Mouse (Mus musculus): ENCODE results near the gene Kif5c.

The Kif5c gene

GRCm38 (mm10) chr2:49621234-49621633 is 2.1 kb downstream of the Kif5c start:
- DNase-seq (ENCODE audit: low spot score) = no peak

GRCm38 (mm10) chr2:49625581-49625980 is 6.5 kb downstream of the Kif5c start:
- no peak for DNase-seq (ENCODE audit: low spot score)

GRCm38 (mm10) chr2:49627611-49628010 is 8.5 kb downstream of the Kif5c start:
- no peak for DNase-seq (ENCODE audit: low spot score)

- no peak for DNase-seq (ENCODE audit: low spot score)
Measured at GRCm38 (mm10) chr2:49628094-49628705, 9.1 kb downstream of the Kif5c start.

- no peak for DNase-seq (ENCODE audit: low spot score)
Measured at GRCm38 (mm10) chr2:49629181-49629580, 10.1 kb downstream of the Kif5c start.

DNA sequence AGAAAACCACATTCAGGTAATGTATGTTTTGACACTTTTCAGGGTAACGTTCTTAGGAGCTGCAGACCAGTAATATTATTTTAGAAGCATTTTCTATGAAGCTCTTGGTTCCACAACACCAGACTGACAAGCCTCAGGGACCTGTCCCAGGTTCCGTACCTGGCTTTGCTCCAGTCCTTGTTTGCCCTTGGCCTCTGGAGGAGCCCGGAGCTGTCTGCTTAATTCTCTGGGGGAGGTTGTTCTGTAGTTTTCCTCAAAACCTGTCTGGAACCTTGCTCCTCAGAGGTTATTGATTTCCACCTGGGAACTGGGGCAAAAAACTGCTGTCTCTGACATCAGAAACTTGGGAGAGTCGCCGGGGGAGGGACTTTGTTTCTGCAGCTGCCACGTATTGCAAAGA is 11.5 kb downstream of the Kif5c start:
- no peak for DNase-seq (ENCODE audit: low spot score)

GRCm38 (mm10) chr2:49633231-49633630 is 14.1 kb downstream of the Kif5c start:
- no peak for DNase-seq (ENCODE audit: low spot score)

DNA sequence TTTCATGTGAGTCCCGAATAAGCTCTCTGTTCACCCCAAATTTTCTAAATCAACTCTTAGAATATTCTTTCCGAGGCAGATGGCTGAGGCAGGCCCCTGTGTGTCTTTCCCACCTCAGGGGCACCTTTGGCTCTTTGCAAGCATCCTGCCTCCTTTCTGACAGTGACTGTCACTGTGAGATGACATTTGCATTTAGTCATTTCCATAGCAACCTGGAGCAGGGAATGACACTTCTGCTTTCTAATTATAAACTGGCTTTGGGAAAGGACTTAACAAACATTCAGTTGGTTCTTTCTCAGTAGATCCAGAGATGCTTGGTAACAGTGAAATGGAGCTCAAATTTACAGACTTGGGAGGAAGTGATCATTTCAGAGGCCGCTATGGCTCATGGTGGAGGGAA is 23.7 kb downstream of the Kif5c start:
- DNase-seq (ENCODE audit: low spot score) = no peak

DNA sequence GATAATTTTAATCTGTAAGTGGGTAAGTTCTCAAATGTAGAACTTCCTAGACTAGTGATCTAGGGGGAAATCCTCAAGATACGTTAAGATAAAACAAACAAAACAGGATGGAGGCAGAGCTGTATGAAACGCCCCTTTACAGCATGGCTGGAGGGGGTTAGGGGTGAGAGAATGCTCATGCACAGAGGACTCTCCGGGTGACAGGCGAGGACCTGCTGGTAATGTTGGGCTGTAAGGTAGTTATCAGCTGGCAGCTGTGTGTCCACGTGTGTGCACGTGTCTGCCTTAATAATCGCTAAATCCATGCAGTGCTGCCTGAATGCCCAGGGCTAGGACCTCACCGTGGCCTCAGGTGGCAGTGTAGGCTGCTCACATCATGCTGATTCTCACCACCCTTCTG is 24.7 kb downstream of the Kif5c start:
- DNase-seq (ENCODE audit: low spot score) = no peak

GRCm38 (mm10) chr2:49647591-49647990 is 28.5 kb downstream of the Kif5c start:
- DNase-seq (ENCODE audit: low spot score) = no peak

DNA sequence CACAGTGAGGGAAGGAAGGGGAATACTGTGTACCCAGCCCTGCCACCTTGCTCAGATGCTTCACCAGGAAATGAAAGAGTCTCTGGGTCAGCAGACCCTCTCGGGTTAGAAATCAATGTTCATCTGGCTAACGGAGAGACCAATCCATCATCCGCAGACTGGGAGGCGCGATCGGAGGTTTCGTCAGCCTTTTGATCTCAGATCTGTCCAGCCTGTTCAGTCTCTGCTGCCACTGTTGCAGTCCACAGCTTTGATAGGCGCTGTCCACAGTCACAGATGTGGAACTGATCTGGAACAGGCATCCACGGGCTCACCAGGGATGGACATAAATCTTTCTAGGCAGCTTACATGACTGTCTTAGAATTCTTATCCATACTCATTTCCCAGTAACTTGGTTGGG is 29.2 kb downstream of the Kif5c start:
- DNase-seq (ENCODE audit: low spot score) = no peak

DNA sequence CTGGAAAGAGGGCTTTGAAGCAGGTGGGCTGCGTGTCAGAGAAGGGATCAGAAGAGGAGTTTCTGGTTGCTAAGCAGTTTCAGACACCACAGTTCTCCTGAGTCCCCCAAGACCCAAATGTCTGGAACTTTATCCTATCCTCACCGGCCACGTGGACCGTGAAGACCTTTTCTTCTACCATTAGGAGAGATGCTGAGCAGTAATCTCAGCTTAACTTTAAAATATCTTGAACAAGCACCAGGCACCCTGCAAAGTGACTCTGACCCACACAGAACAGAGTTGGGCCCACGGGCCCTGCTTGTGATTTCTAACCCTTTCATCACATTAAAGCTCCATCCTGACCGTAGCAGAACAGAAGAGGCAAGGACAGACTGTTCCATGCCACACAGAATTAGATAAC is 29.7 kb downstream of the Kif5c start:
- DNase-seq (ENCODE audit: low spot score) = no peak

DNA sequence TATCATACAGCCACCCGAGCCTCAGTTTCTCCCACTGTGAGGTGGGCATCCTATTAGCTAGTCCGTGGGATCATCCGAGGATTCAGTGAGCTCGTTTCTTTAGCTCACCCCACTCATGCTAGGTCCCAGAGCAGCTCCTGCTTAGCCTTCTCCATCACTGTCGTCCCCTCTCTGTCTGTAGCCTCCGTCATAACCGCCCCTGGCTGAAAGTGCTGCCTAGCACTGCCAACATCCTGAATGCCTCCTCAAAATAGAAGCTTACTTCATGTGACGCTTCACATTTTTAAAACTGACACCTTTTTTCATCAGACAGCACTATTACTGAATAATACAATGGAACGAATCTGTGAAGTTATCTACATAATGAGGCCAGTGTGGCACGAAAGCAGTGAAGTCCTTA is 30.1 kb downstream of the Kif5c start:
- no peak for DNase-seq (ENCODE audit: low spot score)

- no peak for DNase-seq (ENCODE audit: low spot score)
Measured at GRCm38 (mm10) chr2:49651737-49652136, 32.6 kb downstream of the Kif5c start.

DNA sequence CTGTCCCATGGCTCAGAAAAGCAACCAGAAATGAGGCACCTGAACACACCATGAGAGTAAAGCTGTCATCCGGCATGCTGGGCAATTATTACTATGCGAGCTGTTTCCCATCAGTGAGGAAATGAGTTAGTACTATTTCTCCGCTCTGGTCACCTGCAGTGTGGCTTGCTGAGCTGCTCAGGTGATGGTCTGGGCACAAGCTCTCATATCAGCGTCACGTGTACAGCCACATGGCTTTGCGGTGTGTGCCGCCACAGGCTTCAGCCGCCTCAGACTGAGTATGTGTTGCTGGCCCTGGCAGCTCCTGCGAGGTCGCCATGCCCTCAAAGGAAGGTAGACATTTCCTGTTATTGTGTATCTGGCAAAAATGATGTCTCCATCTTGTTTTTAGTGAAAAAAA is 35.5 kb downstream of the Kif5c start:
- no peak for DNase-seq (ENCODE audit: low spot score)

DNA sequence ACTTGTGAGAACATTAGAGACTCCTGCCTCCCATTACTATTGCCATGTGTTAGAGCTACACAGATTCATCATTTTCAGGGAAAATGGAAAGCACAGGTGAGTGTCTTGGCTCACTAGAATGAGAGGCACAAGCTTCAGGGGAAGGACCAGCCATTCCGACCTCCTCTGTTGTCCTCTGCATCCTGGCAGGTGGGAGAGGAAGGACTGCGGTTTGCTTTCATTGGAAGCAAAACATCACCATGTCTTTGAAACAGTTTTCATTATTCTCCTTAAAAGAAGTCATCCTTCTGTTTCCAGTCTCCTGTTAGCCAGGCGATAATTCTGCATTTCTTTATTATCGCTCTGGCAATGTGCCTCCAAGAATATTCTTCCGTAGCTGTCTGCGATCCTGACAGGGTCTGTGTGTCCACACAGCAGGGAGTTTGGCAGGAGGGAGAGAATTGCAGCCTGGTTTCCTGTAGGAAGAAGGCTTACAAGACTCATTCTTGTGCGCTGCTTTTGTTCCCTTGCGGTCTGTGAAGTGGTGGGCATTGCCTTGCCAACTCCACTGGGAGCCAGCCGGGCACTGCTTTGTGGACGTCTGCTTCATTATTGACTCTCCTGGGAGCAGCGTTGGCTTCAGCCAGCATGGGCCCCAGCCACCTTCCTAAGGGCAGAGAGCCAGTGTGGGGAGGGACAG is 36.2 kb downstream of the Kif5c start:
- DNase-seq (ENCODE audit: low spot score) = no peak

DNA sequence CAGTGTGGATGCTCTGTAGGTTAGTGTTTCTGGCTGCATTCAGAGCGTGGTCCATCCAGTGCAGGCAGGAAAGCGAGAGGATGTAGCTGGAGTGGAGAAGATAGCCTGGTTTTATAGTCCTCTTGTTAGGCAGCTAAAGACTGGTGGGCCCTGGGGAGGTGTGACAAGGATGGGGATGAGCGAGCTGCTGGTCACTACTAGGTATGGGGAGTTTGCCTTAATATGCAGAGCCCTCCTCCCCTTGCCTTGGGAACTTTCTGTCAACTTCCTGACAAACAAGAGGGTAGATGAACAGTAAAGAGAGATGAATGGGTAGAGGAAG is 36.7 kb downstream of the Kif5c start:
- DNase-seq (ENCODE audit: low spot score) = no peak

DNA sequence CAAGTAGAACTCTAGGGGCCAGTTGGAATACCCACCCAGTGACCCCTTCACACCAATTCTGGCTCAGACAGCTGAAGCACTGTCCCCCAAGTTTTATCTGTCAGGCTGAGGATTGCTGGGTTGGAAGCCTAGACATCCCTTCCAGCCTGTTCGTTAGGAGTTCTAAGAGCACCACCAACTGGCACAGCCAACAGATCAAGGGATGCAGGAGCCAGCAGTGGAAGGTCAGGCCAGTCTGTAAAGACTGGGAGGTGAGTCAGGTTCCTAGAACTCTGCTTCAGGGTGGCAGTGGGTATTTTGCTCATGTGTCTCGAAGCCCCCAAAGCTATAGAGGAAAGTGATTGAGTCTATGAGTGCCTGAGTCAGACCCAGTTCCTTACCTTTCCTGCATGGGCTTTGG is 37.9 kb downstream of the Kif5c start:
- no peak for DNase-seq (ENCODE audit: low spot score)

DNA sequence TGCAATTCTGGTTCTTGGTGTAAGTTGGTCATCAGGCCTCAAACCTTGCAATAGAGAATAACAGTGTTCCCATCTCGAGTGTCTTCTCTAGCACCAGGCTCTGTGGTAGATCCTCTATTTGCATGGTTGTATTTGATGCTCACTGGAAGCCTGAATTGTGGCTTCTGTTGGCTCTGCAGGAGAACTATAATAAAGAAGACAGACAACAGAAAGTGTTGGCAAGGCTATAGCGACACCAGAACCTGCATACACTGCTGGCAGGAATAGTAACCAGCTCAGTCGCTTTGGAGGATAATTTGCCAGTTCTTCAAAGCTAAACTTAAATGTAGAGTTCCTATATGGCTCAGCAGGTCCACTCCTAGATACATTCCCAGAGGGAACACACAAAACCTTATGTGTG is 38.6 kb downstream of the Kif5c start:
- no peak for DNase-seq (ENCODE audit: low spot score)

DNA sequence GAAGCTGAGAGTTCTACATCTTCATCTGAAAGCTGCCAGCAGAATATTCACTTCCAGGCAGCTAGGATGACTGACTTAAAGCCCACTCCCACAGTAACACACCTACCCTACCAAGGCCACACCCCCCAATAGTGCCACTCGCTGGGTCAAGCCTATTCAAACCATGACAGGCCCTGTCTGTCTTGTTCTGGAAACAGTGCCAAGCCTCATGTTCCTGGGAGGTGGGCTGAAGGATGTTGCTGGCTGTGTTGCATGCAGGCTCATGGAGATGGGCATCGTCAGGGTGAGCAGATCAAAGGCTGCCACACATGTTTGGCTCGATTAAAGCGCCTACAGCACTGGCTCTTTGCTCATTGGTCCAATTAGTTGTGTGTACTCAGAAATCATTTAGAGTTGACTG is 39.9 kb downstream of the Kif5c start:
- DNase-seq (ENCODE audit: low spot score) = no peak

- no peak for DNase-seq (ENCODE audit: low spot score)
Measured at GRCm38 (mm10) chr2:49659964-49660363, 40.9 kb downstream of the Kif5c start.

GRCm38 (mm10) chr2:49660375-49660923 is 41.4 kb downstream of the Kif5c start:
- no peak for DNase-seq (ENCODE audit: low spot score)

DNA sequence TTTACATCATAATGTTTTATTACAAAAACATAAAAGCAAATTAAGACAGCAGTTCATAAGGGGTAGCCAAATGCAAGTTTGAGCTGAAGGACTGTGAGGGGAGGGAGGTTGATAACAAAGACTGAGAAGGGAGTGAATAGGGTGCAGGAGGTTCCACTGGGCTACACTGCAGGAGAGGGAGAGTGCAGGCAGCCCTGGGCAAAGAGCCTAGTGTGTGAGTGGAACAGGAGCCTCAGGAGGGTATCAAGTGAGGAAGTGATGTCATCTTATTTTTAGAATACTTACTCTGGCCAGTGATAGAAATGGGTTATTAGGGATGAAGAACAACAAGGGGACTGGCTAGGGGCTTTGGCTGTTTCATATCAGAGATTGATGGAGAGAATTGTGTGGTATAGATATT is 42.2 kb downstream of the Kif5c start:
- DNase-seq (ENCODE audit: low spot score) = no peak

DNA sequence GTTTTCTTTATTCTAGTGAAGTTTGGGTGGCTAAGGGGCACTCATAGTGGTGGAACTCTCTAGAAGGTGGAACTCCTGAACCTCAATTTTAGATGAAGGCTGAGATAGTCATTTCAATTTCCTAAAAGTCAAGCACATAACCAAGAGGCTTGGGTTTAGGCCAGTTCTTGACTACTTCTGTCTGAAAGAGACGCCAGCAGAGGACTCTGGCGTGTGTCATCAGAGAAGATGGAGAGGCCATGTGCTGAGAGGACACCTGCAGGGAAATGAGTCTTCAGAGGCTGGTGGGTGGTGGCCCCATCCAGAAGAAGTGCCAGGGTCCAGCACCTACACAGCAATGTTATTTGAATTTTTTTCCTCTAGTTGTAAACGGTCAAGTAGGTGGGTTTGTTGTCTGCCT is 42.8 kb downstream of the Kif5c start:
- no peak for DNase-seq (ENCODE audit: low spot score)

All from urinary bladder, postnatal 10 days (tissue).